Mouse (Mus musculus): ENCODE measurements around the gene Hgfac. TPM values are rescaled to one million over a fixed set of nuclear protein-coding genes. Genes with fewer than 3 reads are reported as not detected.

Gene Hgfac
- polyA plus RNA-seq, 1 experiment from 2014 or later = 0.49 TPM

DNA sequence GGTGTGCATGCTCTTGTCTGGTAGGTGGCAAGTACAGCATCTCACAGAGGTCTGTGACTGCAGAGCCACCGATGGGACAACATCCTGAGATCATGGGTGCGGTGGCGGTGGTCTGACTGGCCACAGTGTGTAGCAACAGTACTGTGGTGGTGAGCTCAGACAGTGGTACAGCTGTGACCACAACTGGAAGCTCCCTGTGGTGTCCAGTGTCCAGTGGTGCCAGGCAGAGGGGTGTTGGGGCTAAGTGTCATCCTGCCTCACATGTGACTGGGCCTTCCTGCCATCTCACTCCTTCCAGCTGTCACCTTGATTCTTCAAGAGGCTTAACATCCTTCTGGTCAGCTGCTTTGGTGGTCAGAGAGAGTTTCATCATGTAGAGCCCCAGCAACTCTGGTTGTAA is 13.3 kb downstream of the Hgfac start:
- 91% methylated on average over 3 of the region's 3 CpGs for WGBS
- peaks cover 22% of the 10 kb centered on the region for H3K27me3 ChIP-seq (replicated peaks; ENCODE audit: control insufficient read depth, insufficient read depth, low read length)
- DNase-seq (ENCODE audit: low spot score) = no peak
- H3K9me3 ChIP-seq (ENCODE audit: control insufficient read depth, low read length) = no peaks in the 10 kb centered on the region
- no peaks in the 10 kb centered on the region for H3K4me1 ChIP-seq (ENCODE audit: control insufficient read depth, insufficient read depth, low read length)
- H3K27ac ChIP-seq (replicated peaks; ENCODE audit: low read depth, low read length) = no peak overlapping the region
- no peak overlapping the region for H3K4me3 ChIP-seq (ENCODE audit: low read depth, low read length)
- no peak overlapping the region for H3K4me2 ChIP-seq (ENCODE audit: low read depth, low read length)
- ATAC-seq (ENCODE audit: low read depth) = no peak
- H3K36me3 ChIP-seq (ENCODE audit: control insufficient read depth, insufficient read depth, low read length) = no peaks in the 10 kb centered on the region
- no peak overlapping the region for H3K9ac ChIP-seq (ENCODE audit: low read depth, low read length)

DNA sequence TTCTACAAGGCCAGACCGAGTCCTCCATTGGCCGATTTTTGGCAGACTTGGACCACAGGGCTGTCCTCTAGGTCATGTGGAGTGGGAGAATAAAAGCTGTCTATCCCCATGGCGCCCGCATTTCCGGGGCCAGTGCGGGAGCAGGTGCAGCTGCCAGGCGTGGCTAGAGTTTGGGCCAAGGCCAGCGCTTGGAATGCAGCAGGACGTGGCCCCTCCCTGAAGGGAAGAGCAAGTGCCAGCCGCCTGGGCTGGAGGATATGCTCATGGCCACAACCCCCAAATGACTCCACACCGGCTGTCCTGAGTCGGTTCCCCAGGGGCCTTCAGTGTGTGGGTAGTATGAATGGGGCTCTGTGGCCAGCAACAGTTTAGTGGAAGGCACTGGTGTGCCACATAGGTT is 13.8 kb downstream of the Hgfac start:
- Histone ChIP-seq H3K27ac (replicated peaks; ENCODE audit: low read depth, low read length) (no peak overlapping the region), H3K36me3 (ENCODE audit: control insufficient read depth, insufficient read depth, low read length) (no peaks in the 10 kb centered on the region), H3K4me1 (ENCODE audit: control insufficient read depth, insufficient read depth, low read length) (no peaks in the 10 kb centered on the region), H3K9ac (ENCODE audit: low read depth, low read length) (no peak overlapping the region), H3K9me3 (ENCODE audit: control insufficient read depth, low read length) (no peaks in the 10 kb centered on the region), H3K4me2 (ENCODE audit: low read depth, low read length) (no peak overlapping the region), H3K27me3 (replicated peaks; ENCODE audit: control insufficient read depth, insufficient read depth, low read length) (peaks cover 22% of the 10 kb centered on the region), H3K4me3 (ENCODE audit: low read depth, low read length) (no peak overlapping the region)
- peak; percentile 70 for DNase-seq (ENCODE audit: low spot score)
- 0 out of 2 replicates have a peak, but pooled peaks have one; percentile 19 for ATAC-seq (ENCODE audit: low read depth)
- 68% methylated on average over 12 of the region's 12 CpGs for WGBS

DNA sequence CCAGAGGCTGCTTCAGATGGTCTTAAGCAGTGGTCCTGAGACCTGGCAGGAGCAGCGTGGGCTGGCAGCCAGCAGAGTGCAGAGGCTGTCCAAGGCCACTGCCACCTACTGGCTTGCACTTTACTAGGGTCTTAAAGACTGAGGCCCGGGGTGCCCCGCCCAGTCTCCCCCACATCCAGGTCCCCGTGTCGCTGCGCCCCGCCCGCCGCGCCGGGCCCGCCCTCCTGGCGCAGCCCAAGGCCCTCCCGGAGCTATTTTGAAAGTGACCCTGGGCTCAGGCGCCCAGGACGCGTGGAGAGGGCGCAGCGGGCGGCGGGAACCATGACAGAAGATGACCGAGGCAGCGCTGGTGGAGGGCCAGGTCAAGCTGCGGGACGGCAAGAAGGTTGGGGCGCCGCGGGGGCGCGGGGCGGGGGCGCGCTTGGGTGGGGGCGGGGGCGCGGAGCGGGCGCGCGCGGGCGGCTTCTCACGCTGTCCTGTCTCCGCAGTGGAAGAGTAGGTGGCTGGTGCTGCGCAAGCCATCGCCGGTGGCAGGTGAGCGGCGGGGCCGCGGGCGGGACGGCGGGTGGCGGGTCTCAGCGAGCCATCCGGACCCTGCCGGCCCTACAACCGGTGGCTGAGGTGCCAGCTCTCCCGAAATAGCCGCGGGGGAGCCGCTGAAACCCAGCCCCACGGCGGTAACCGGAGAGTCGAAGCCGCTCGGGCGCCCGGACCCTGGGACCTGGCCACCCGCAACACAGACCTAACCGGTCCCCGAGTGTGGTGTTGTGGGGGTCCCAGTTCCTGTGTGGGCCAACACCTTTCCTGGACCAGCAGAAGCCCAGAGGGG is 15.5 kb downstream of the Hgfac start, which contains the start of gene Dok7:
Gene Dok7 (plus strand): TSS at position 163 of the 829 bp plus-strand sequence.
- H3K36me3 ChIP-seq (ENCODE audit: control insufficient read depth, insufficient read depth, low read length) = no peaks in the 10 kb centered on the region
- WGBS = under 1% methylated on average over 24 of the region's 74 CpGs
- H3K4me2 ChIP-seq (ENCODE audit: low read depth, low read length) = peak within 1 kb of the TSS; percentile 94
- H3K9ac ChIP-seq (ENCODE audit: low read depth, low read length) = peak within 1 kb of the TSS; percentile 66
- DNase-seq (ENCODE audit: low spot score) (peak; percentile 70), ATAC-seq (ENCODE audit: low read depth) (peak; percentile 75)
- peak within 1 kb of the TSS; percentile 59 for H3K4me3 ChIP-seq (ENCODE audit: low read depth, low read length)
- peaks cover 22% of the 10 kb centered on the region for H3K27me3 ChIP-seq (replicated peaks; ENCODE audit: control insufficient read depth, insufficient read depth, low read length)
- no peaks in the 10 kb centered on the region for H3K4me1 ChIP-seq (ENCODE audit: control insufficient read depth, insufficient read depth, low read length)
- H3K27ac ChIP-seq (replicated peaks; ENCODE audit: low read depth, low read length) = no peak within 1 kb of the TSS
- no peaks in the 10 kb centered on the region for H3K9me3 ChIP-seq (ENCODE audit: control insufficient read depth, low read length)

DNA sequence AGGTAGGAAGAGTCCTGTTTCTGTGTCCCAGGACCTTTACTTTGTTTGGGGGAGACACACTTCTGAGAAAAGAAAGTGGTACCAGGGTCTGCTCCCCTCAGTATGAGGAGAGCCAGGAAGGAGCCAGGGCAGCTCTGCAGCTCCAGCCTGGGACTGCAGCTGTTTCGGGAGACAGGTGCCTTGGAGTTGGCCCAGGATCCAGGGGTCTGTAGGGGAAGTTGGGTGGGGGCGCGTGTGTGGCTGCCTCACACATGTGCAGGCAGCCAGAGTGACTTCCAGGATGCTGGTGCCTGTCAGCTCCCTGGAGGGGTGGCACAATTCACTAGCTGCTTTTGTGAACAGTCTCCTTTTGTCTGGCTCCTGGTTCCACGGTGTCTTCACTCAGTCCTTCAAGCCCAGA is 16.3 kb downstream of the Hgfac start:
- Histone ChIP-seq H3K4me1 (ENCODE audit: control insufficient read depth, insufficient read depth, low read length) (no peaks in the 10 kb centered on the region), H3K27ac (replicated peaks; ENCODE audit: low read depth, low read length) (no peak overlapping the region), H3K36me3 (ENCODE audit: control insufficient read depth, insufficient read depth, low read length) (no peaks in the 10 kb centered on the region), H3K4me3 (ENCODE audit: low read depth, low read length) (peak overlapping the region; percentile 59), H3K9me3 (ENCODE audit: control insufficient read depth, low read length) (no peaks in the 10 kb centered on the region), H3K27me3 (replicated peaks; ENCODE audit: control insufficient read depth, insufficient read depth, low read length) (peaks cover 22% of the 10 kb centered on the region), H3K4me2 (ENCODE audit: low read depth, low read length) (peak overlapping the region; percentile 94), H3K9ac (ENCODE audit: low read depth, low read length) (peak overlapping the region; percentile 66; the same call in 1 of the 2 replicates)
- 12% methylated on average over 4 of the region's 4 CpGs for WGBS
- peak; percentile 53 for ATAC-seq (ENCODE audit: low read depth)
- peak; percentile 62 for DNase-seq (ENCODE audit: low spot score)

DNA sequence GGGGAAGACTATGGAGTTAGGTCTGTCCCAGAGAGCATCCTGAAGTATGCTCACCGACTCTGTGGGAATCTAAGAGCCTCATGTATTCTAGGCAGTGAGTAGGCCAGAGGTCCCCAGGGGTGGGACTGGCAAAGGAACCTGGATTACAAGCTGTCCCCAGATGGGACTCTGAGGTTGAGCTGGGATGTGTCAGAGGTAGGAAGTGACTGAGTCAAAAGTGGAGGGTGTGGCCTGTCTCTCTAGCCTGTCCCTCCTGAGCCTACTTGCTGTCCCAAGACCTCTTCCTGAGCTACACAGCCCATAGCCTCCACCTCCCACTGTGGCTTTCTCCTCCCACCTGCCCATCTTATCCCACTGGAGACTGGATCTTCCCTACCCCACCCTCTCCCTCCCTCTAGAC is 16.9 kb downstream of the Hgfac start:
- no peak overlapping the region for H3K4me3 ChIP-seq (ENCODE audit: low read depth, low read length)
- H3K4me2 ChIP-seq (ENCODE audit: low read depth, low read length) = peak overlapping the region; percentile 94; the same call in 1 of the 2 replicates
- no peak overlapping the region for H3K9ac ChIP-seq (ENCODE audit: low read depth, low read length)
- H3K4me1 ChIP-seq (ENCODE audit: control insufficient read depth, insufficient read depth, low read length) = no peaks in the 10 kb centered on the region
- H3K27ac ChIP-seq (replicated peaks; ENCODE audit: low read depth, low read length) = no peak overlapping the region
- H3K36me3 ChIP-seq (ENCODE audit: control insufficient read depth, insufficient read depth, low read length) = no peaks in the 10 kb centered on the region
- ATAC-seq (ENCODE audit: low read depth) (no peak), DNase-seq (ENCODE audit: low spot score) (no peak)
- H3K27me3 ChIP-seq (replicated peaks; ENCODE audit: control insufficient read depth, insufficient read depth, low read length) = peaks cover 22% of the 10 kb centered on the region
- no peaks in the 10 kb centered on the region for H3K9me3 ChIP-seq (ENCODE audit: control insufficient read depth, low read length)
- 38% methylated on average over 1 of the region's 1 CpGs for WGBS

DNA sequence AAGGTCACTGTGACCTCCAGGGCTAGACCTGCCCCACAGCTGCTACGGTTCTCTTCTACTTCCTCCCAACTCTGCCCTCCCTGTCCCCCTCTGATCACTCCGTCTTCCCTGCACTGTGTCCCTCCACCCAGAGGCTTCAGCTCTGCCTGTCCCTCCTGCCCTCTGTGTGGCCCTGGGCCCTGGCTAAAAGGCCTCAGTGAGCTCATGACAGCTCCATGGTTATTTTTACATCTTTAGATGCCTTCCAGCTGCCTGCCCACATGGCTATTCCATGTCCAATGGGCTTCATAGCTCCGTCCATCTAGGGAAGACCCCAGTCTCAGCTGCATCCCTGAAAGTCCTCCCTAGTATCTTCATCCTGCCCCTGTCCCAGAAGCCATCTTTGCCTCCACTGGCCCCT is 18.8 kb downstream of the Hgfac start:
- peaks cover 22% of the 10 kb centered on the region for H3K27me3 ChIP-seq (replicated peaks; ENCODE audit: control insufficient read depth, insufficient read depth, low read length)
- H3K36me3 ChIP-seq (ENCODE audit: control insufficient read depth, insufficient read depth, low read length) = no peaks in the 10 kb centered on the region
- H3K4me1 ChIP-seq (ENCODE audit: control insufficient read depth, insufficient read depth, low read length) = no peaks in the 10 kb centered on the region
- WGBS = 56% methylated on average over 3 of the region's 3 CpGs
- ATAC-seq (ENCODE audit: low read depth) (no peak), DNase-seq (ENCODE audit: low spot score) (no peak)
- no peak overlapping the region for H3K27ac ChIP-seq (replicated peaks; ENCODE audit: low read depth, low read length)
- no peak overlapping the region for H3K9ac ChIP-seq (ENCODE audit: low read depth, low read length)
- no peaks in the 10 kb centered on the region for H3K9me3 ChIP-seq (ENCODE audit: control insufficient read depth, low read length)
- H3K4me2 ChIP-seq (ENCODE audit: low read depth, low read length) = no peak overlapping the region
- no peak overlapping the region for H3K4me3 ChIP-seq (ENCODE audit: low read depth, low read length)

DNA sequence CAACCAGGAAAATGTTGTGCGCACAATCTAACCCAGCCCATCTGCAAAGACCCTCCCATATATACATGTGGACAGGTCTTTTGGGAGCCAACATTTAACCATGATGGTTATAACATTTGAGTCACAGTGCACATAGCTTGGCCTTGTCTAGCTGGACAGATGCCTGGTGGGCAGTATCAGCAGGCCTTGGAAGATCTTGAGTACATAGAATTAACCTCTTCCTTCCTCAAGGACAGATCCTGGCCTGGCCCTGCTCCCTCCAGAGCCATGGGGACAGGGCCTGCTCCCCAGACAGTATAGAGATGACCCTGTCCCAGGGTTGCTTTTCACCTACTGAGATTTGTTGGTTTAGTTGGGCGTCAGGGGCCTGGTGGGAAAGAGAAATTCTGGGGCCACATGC is 28.5 kb downstream of the Hgfac start:
- 83% methylated on average over 2 of the region's 2 CpGs for WGBS
- no peaks in the 10 kb centered on the region for H3K36me3 ChIP-seq (ENCODE audit: control insufficient read depth, insufficient read depth, low read length)
- no peak overlapping the region for H3K9ac ChIP-seq (ENCODE audit: low read depth, low read length)
- H3K4me3 ChIP-seq (ENCODE audit: low read depth, low read length) = no peak overlapping the region
- ATAC-seq (ENCODE audit: low read depth) (no peak), DNase-seq (ENCODE audit: low spot score) (no peak)
- H3K4me2 ChIP-seq (ENCODE audit: low read depth, low read length) = no peak overlapping the region
- H3K27ac ChIP-seq (replicated peaks; ENCODE audit: low read depth, low read length) = no peak overlapping the region
- no peaks in the 10 kb centered on the region for H3K27me3 ChIP-seq (replicated peaks; ENCODE audit: control insufficient read depth, insufficient read depth, low read length)
- no peaks in the 10 kb centered on the region for H3K9me3 ChIP-seq (ENCODE audit: control insufficient read depth, low read length)
- H3K4me1 ChIP-seq (ENCODE audit: control insufficient read depth, insufficient read depth, low read length) = no peaks in the 10 kb centered on the region

DNA sequence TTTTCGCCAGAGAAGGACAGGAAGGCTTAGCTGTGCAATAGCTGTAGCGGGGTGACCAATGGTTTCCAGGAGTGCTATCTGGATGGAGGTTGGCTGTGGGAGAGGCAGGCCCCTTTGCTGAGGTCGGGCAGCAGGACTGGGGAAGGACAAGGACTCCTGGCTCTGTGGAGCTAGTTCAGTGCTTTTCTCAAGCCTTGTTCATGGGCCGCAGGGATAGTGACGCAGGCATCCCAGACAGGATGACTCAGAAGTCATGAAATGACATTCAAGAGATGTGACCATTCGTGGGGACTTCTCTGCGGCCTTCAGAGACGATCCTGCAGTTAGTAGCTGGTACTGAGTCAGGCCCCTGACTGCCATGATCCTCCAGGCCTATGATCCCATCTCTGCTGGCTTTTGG is 29.0 kb downstream of the Hgfac start:
- H3K27me3 ChIP-seq (replicated peaks; ENCODE audit: control insufficient read depth, insufficient read depth, low read length) = no peaks in the 10 kb centered on the region
- H3K4me2 ChIP-seq (ENCODE audit: low read depth, low read length) = no peak overlapping the region
- no peak overlapping the region for H3K4me3 ChIP-seq (ENCODE audit: low read depth, low read length)
- H3K36me3 ChIP-seq (ENCODE audit: control insufficient read depth, insufficient read depth, low read length) = no peaks in the 10 kb centered on the region
- WGBS = 86% methylated on average over 8 of the region's 8 CpGs
- DNase-seq (ENCODE audit: low spot score) (no peak), ATAC-seq (ENCODE audit: low read depth) (no peak)
- no peaks in the 10 kb centered on the region for H3K9me3 ChIP-seq (ENCODE audit: control insufficient read depth, low read length)
- no peak overlapping the region for H3K27ac ChIP-seq (replicated peaks; ENCODE audit: low read depth, low read length)
- H3K4me1 ChIP-seq (ENCODE audit: control insufficient read depth, insufficient read depth, low read length) = no peaks in the 10 kb centered on the region
- no peak overlapping the region for H3K9ac ChIP-seq (ENCODE audit: low read depth, low read length)

DNA sequence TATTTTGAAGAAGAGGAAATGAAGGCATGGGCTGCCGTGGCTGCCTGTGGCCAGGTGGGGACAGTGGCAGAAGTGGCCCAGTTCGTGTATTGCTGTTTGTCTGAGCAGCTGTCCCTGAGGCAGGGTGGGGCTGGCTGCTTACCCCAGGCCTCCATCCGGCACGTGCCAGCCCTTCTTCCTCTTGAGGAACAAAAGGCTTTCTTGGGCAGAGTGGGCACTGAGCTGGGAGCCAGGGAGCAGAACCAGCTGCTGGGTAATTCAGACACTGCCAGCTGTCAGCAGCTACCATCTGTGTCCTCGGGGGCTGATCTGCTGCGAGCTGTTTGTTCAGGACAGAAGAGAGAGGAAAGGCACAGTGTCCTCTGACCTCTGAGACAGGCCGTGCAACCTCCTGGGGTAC is 29.6 kb downstream of the Hgfac start:
- H3K36me3 ChIP-seq (ENCODE audit: control insufficient read depth, insufficient read depth, low read length) = no peaks in the 10 kb centered on the region
- H3K4me1 ChIP-seq (ENCODE audit: control insufficient read depth, insufficient read depth, low read length) = no peaks in the 10 kb centered on the region
- peak; percentile 56 for DNase-seq (ENCODE audit: low spot score)
- no peaks in the 10 kb centered on the region for H3K9me3 ChIP-seq (ENCODE audit: control insufficient read depth, low read length)
- H3K27me3 ChIP-seq (replicated peaks; ENCODE audit: control insufficient read depth, insufficient read depth, low read length) = no peaks in the 10 kb centered on the region
- H3K4me2 ChIP-seq (ENCODE audit: low read depth, low read length) = no peak overlapping the region
- no peak overlapping the region for H3K27ac ChIP-seq (replicated peaks; ENCODE audit: low read depth, low read length)
- H3K9ac ChIP-seq (ENCODE audit: low read depth, low read length) = no peak overlapping the region
- peak; percentile 19; the same call in 1 of the 2 replicates for ATAC-seq (ENCODE audit: low read depth)
- no peak overlapping the region for H3K4me3 ChIP-seq (ENCODE audit: low read depth, low read length)
- WGBS = 53% methylated on average over 7 of the region's 7 CpGs

Measured in embryonic facial prominence, embryonic 14.5 days (tissue).